Mouse (Mus musculus) kidney, adult 2 months (tissue): ENCODE results near the gene Aebp1. TPM values are rescaled to one million over a fixed set of nuclear protein-coding genes. Genes with fewer than 3 reads are reported as not detected.

Source experiments
- DNase-seq: peaks from one replicate; pipeline ENCODE4 v3.0.0; 2021
- H3K27ac ChIP-seq: fragments of 200-500 bp; 2 replicates; pipeline ENCODE4 v1.5.1; 2012; ENCODE audit warnings: low read depth, low read length, control low read depth, inconsistent platforms; ENCODE audit not compliant: insufficient read depth
- H3K27me3 ChIP-seq: fragments of 200-500 bp; replicated peaks from 2 replicates; pipeline ENCODE4 v1.6.1; 2012; ENCODE audit warnings: mild to moderate bottlenecking, moderate library complexity, low read length, inconsistent platforms; ENCODE audit not compliant: control insufficient read depth, insufficient read depth
- H3K36me3 ChIP-seq: fragments of 200-500 bp; 2 replicates; pipeline ENCODE4 v1.6.1; 2012; ENCODE audit warnings: mild to moderate bottlenecking, moderate library complexity, low read length, inconsistent platforms; ENCODE audit not compliant: control insufficient read depth, insufficient read depth
- H3K4me1 ChIP-seq: fragments of 200-500 bp; 2 replicates; pipeline ENCODE4 v1.6.1; 2011; ENCODE audit warnings: low read length; ENCODE audit not compliant: control insufficient read depth, insufficient read depth
- H3K4me3 ChIP-seq: fragments of 200-500 bp; 2 replicates; pipeline ENCODE4 v1.5.1; 2011; ENCODE audit warnings: mild to moderate bottlenecking, low read depth, low read length, control low read depth; ENCODE audit not compliant: insufficient read depth
- CTCF ChIP-seq: fragments of 200-500 bp; conservative IDR thresholded peaks from 2 replicates; pipeline ENCODE4 v1.5.1; 2011; ENCODE audit warnings: low read depth, mild to moderate bottlenecking, control low read depth, low read length, moderate library complexity, mixed read lengths; ENCODE audit not compliant: insufficient read depth, insufficient read length
- POLR2A ChIP-seq: fragments of 200-500 bp; IDR thresholded peaks from one replicate; pipeline ENCODE4 v1.6.1; 2011; ENCODE audit warnings: low read depth, low read length, control low read depth
- WGBS: fragments of 180-500 bp; shearing (Covaris S2); methylation state at CpG from one replicate; pipeline ENCODE4 v1.1.7; 2018; 5-methylcytosine and 5-hydroxymethylcytosine counted together
- polyA plus RNA-seq: library from polyadenylated mRNA; depleted of rRNA; stranded (reverse); fragments of >200 nt; gene quantifications from 2 replicates; pipeline ENCODE4 v1.2.3, GENCODE M21; 2012

Gene Aebp1
- polyA plus RNA-seq, 1 experiment: 91.4 TPM

DNA sequence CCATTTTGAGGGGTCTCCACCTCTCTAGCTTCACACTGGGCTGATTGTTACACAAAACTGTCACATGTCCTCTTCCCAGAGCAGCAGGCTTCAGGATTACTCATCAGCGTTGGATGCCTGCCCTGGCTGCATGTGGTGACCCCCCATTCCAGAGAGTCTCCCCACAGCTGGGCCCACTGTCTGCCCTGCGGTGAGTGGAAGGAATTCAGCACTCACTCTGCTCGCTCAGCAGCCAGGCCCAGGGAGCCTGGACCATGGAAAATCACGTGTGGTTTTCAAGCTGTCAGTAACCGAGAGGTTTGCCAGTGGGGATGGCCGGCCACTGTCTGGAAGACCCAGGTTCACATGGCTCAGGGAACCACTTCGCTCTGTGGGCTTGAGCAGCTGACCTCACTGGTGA, 5.8 kb upstream of the Aebp1 start:
- Histone ChIP-seq H3K27me3 (no peaks in the 10 kb centered on the region), H3K4me3 (no peak overlapping the region), H3K27ac (no peak overlapping the region), H3K4me1 (no peaks in the 10 kb centered on the region), H3K36me3 (no peaks in the 10 kb centered on the region)
- DNase-seq: peak; percentile 54
- TF ChIP-seq CTCF: no peak
- no peak for TF ChIP-seq POLR2A
- WGBS: 53% methylated on average over 7 of the region's 7 CpGs

GRCm38 (mm10) chr11:5856479-5857130, 5.1 kb upstream of the Aebp1 start:
- TF ChIP-seq CTCF (no peak), POLR2A (no peak)
- H3K36me3 ChIP-seq: no peaks in the 10 kb centered on the region
- WGBS: 89% methylated on average over 8 of the region's 8 CpGs
- no peaks in the 10 kb centered on the region for H3K4me1 ChIP-seq
- no peak overlapping the region for H3K4me3 ChIP-seq
- no peak for DNase-seq
- no peak overlapping the region for H3K27ac ChIP-seq
- H3K27me3 ChIP-seq: no peaks in the 10 kb centered on the region

- Histone ChIP-seq H3K27me3 (no peaks in the 10 kb centered on the region), H3K4me1 (no peaks in the 10 kb centered on the region)
- peak; percentile 26; the same call in 1 of the 2 replicates for TF ChIP-seq CTCF
- TF ChIP-seq POLR2A: no peak
Observed at GRCm38 (mm10) chr11:5858723-5859122, 3.0 kb upstream of the Aebp1 start.

GRCm38 (mm10) chr11:5859883-5860550, 1.7 kb upstream of the Aebp1 start:
- Histone ChIP-seq H3K4me1 (no peaks in the 10 kb centered on the region), H3K4me3 (no peak overlapping the region), H3K36me3 (no peaks in the 10 kb centered on the region), H3K27me3 (no peaks in the 10 kb centered on the region), H3K27ac (no peak overlapping the region)
- 88% methylated on average over 13 of the region's 13 CpGs for WGBS
- DNase-seq: no peak
- TF ChIP-seq POLR2A (no peak), CTCF (no peak)

More at GRCm38 (mm10) chr11:5858723-5859122, 3.0 kb upstream of the Aebp1 start:
- Histone ChIP-seq H3K4me3 (no peak overlapping the region), H3K36me3 (no peaks in the 10 kb centered on the region), H3K27ac (no peak overlapping the region)
- no peak for DNase-seq
- WGBS: 89% methylated on average over 1 of the region's 1 CpGs

GRCm38 (mm10) chr11:5860639-5861038, 1.1 kb upstream of the Aebp1 start:
- no peaks in the 10 kb centered on the region for H3K4me1 ChIP-seq
- no peak overlapping the region for H3K4me3 ChIP-seq
- DNase-seq: no peak
- no peak for TF ChIP-seq POLR2A
- no peak for TF ChIP-seq CTCF
- H3K27ac ChIP-seq: no peak overlapping the region
- WGBS: 76% methylated on average over 6 of the region's 6 CpGs
- H3K27me3 ChIP-seq: no peaks in the 10 kb centered on the region
- no peaks in the 10 kb centered on the region for H3K36me3 ChIP-seq

DNA sequence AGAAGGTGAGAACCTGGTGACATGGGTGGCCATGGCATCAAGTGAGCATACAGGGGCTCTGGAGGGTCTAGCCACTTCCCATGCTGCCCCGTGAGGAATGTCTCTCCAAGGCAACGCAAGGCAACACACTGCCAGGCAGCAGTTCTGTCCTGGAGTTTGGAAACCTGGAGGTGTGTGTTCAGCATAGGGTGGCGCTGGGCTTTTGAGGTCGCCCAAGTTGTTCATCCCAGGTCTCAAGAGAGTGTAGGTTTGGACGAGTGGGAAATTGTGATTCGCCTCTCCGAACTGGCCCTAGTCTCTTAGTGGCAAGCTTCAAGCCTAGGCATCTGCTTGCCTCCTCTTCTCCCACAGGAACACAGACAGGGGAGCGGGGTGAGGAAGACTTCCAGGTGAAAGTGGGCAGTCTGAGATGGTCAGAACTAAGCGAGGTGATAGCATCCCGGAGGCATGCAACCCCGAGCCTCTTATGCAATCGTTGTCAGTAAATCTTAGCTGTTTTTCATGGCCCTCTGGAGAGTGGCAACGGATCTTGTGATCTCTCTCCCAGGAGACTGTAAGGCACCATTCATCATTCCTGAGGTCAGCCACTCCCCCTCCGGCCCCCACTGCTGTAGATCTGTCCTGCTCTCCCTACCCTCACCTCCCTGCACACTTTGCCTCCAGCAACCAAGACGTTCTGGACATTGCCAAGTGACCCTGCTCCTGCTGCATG, 803 bp downstream of the Aebp1 start:
- Histone ChIP-seq H3K27ac (peak overlapping the region; percentile 46), H3K4me1 (no peaks in the 10 kb centered on the region), H3K4me3 (peak overlapping the region; percentile 62), H3K27me3 (no peaks in the 10 kb centered on the region), H3K36me3 (no peaks in the 10 kb centered on the region)
- 17% methylated on average over 15 of the region's 15 CpGs for WGBS
- peak; percentile 79 for DNase-seq
- TF ChIP-seq POLR2A: no peak
- TF ChIP-seq CTCF: no peak

GRCm38 (mm10) chr11:5867196-5867595, 5.4 kb downstream of the Aebp1 start:
- no peak for TF ChIP-seq POLR2A
- no peak for TF ChIP-seq CTCF
- no peak overlapping the region for H3K27ac ChIP-seq
- no peaks in the 10 kb centered on the region for H3K27me3 ChIP-seq
- no peaks in the 10 kb centered on the region for H3K4me1 ChIP-seq
- 82% methylated on average over 2 of the region's 2 CpGs for WGBS
- no peak for DNase-seq
- no peak overlapping the region for H3K4me3 ChIP-seq
- H3K36me3 ChIP-seq: no peaks in the 10 kb centered on the region
